Mouse (Mus musculus) naive thymus-derived CD4-positive, alpha-beta T cell, adult 2 months (primary cell): Measurements from ENCODE around the gene Cmas.

Experiments used
- DNase-seq: peaks from one replicate; pipeline ENCODE4 v3.0.0-alpha.2; 2011; ENCODE audit warnings: low read depth

Gene Cmas

DNA sequence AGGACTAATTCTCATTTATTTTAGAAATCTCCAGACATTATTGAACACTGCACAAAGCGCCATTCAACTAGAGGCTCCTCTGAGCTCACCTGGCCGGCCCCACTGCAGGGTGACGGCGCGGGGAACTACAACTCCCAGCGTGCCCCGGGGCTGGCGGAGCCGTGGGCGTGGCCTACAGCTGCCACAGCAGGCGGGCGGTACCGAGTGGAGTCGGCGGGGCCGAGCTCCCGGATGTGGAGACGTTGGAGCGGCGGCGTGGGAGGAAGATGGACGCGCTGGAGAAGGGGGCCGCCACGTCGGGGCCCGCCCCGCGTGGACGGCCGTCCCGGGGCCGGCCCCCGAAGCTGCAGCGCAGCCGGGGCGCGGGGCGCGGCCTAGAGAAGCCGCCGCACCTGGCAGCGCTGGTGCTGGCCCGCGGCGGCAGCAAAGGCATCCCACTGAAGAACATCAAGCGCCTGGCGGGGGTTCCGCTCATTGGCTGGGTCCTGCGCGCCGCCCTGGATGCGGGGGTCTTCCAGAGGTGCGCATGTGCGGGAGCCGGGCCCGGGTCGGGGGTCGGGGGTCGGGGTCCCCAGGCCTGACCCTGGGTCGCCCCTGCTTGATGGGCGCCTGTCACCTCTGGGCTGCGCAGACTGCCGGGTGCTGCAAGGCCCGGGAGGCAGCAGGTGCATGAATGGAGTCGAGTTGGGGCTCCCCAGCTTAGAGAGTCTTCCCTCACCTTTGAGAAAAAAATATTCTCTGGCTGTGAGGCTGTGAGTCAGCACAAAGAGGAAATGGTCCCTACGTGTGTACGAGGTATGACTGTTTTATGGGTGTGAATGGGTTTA is at the start of gene Cmas:
Gene Cmas, plus strand, starts transcription at position 180 of the 827 bp plus-strand sequence.
- peak; percentile 92 for DNase-seq

DNA sequence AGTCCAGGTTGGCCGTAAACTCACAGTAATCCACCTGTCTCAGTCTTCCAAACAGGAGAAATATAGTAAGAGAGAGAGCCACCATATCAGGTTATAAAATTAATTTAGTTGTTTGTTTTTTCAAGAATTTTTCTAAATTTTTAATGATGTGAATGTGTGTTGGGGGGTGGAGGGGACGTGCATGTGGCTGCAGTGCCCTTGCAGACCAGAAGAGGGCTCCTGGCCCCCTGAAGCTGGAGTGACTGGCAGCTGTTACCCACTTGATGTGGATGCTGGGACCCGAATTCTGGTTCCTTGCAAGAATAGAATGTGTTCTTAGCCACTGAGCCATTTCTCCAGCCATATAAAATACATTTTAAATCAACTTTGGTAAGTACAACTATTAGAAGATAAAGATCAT is 49.8 kb upstream of the Cmas start:
- DNase-seq, result peak; percentile 15

DNA sequence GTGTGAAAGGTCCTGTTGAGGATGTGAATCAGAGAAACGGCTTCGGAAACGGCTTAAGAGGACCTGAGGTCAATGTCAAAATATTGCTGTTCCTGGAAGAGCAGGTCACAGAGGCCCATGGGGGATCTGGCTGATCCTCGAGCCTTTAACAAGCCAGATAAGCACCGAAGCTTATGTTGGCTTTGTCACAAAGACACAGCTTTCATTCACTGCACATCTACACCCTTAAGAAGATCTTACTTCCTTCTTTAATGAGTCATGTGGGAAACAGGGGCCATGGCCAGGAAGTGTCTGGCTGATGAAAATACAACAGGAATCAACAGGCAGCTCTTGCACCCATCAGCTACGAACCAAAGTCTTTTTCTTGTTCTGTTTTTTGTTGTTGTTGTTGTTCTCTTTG is 48.1 kb upstream of the Cmas start:
- no peak for DNase-seq

DNA sequence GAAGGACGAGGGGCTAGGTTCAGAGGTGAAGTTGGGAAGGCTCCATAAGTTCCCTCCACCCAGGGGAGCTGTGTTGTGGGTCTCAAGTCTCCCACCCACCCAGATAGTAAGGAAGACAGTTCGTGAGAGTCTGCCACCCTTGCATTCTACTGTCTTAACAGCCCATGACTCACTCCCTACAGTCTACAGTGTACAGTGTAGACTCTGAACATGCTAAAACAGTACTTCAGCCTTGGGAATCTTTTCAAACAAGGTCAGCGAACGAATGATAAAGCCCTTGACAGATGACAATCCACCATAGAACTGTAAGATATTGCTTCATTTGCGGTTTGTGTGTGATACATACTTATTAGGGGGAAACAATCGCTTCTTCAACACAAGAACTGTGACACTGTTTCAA is 45.8 kb upstream of the Cmas start:
- DNase-seq, result no peak

DNA sequence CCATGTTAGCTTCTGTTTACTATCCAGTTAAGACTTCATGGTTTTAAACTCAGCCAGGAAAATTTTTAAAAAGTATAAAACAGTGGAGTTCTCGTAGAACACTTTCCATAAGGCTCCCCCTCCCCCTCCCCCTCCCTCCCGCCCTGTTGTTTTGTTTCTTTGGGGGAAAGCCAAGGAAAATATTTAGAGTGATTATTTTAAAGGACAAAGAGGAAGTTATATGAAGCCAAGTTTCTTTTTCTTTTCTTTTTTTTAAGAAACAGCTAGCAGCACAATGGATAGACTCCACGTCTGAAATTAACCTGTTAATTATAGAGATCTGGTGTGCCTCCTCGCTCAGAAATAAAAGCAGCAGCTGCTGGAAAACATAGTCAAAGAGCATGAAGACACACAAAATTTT is 45.4 kb upstream of the Cmas start:
- DNase-seq, result no peak

DNA sequence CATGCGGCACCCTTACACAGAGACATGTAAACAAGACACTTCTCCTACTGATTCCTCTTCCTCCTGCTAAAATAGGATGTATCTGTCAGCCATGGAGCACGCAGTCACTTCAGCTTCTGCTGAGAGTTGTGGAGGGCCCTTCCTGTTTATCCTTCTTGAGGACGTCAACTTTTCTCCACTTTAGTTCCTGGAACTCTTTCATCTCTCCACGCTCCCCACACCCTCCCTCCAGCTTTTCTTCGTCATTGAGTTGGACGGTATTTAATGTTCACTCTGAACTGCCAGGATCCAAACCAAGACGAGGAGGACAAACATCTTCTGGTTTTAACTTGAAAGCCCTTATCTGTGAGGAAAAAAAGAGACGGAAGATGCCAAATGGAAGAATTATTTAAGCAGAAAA is 41.5 kb upstream of the Cmas start:
- DNase-seq, result no peak

DNA sequence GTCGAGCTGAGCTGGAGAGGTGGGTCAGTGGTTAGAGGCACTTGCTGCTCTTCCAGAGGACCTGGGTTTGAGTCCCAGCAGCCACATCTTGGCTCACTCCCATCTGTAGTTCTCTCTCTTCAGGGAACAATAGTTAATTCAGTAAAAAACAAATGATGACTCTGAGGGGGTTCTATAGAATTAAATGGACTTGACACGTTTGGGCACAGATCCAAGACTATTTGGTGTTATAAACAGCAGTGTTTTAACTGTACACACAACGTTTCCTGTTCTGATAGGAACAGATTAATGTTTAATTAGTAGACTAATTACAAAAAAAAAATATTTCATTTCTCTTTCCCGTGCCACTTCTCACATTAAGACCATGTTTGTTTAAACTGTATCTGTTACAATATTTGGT is 39.3 kb upstream of the Cmas start:
- DNase-seq, result no peak

DNA sequence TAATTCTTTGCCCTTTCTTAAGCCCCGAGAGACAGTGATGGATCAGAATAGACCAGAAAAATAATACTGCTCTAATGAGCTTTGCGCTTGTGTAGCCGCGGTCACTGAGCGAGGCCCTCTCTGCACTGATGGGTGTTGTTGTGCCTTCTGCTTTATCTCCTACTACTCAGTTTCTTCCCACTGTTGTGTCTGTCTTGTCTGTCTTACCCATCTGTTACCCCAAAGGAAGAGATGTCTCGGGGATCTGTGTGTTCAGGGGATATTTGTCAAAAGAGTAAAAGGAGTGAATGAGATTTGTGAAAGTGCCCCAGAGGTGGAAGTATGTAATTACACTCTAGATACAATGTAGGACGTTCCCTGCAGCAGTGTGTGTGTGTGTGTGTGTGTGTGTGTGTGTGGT is 38.3 kb upstream of the Cmas start:
- no peak for DNase-seq

DNA sequence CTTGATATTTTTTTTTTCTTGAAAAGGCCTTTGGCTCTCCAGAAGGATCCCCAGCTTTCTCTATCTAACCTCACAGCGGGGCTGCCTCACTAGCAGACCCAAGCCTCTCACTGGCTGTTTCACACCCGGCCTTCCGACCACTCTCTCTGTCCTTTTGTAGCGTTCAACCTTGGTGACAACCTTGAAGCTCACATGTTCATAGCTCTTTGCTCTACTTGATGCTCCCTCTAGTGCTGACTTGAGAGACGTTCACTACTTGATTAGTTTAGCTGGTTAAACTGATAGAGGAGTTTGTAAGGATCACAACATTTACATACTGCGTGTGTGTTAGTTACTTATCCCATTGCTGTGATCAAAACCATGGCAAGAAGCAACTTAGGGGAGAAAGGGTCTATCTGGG is 35.8 kb upstream of the Cmas start:
- DNase-seq, result no peak

DNA sequence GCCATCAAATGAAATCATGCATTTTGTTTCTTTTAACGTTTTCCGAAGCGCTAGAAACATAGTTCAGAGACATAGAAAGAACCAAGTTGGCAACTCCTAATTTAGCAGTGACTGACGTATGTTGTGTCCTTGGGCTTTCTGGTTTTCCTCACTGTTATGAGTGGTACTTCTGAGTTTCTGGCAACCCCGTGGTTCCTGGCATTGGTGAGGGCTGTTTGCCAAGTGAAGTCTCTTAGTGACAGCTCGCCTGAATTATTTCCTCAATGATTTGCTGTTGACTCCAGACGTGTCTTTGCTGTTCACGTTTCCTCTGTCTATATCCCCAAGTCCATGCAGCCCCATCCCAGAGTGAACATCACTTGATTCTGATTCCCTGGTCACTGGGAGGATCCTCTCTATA is 34.8 kb upstream of the Cmas start:
- no peak for DNase-seq

DNA sequence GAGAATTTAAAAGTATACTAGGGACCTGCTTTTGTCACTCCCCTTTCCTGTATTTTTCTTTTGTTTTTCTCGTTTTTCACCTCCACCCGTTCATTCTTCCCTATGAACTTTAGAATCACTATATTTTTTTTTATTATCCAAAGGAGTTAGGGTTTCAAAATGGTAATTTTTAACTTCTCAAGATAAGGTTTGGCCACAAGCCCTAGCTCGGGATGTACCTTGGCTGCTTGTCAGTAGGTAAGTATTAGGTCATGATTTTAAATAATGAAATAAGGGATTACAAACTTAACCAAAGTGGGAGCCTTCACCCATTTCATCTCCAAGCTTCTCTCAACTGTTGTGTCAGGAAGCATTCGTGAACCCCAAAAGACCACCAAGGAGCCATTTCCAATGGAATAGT is 30.5 kb upstream of the Cmas start:
- DNase-seq, result no peak

DNA sequence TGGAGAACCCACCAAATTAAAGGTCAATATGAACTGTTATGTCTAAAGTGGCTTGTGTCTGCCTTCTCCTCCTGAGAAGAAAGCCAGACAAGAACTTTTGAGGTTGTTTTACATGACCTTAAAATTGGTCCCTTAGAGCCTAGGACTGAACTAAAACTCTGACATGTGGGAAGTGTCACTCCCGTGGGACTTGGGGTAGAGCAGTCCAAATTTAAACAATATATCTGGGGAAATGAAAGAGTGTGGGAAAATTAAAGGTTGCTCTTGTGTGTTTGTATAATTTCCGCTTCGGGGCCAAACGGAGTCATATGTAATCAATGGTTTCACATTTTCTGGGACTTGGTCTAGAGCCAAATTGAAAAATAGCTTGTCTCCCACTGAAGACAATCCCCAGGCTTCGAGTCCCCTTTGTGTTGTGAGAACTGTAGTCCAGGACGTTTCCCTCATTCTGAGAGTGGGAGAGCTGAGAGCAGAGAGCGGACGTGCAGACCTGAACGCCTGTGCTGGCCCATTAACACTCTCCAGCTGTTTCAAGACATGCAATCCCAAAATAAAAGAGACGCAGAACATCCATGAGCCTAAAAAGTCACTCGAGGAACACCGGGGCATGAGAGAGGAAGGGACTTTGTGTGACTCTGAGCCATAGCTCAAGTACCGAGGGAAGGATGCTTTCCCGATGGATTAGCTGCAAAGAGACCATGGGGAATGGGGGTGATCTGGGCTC is 23.8 kb upstream of the Cmas start:
- DNase-seq, result no peak

DNA sequence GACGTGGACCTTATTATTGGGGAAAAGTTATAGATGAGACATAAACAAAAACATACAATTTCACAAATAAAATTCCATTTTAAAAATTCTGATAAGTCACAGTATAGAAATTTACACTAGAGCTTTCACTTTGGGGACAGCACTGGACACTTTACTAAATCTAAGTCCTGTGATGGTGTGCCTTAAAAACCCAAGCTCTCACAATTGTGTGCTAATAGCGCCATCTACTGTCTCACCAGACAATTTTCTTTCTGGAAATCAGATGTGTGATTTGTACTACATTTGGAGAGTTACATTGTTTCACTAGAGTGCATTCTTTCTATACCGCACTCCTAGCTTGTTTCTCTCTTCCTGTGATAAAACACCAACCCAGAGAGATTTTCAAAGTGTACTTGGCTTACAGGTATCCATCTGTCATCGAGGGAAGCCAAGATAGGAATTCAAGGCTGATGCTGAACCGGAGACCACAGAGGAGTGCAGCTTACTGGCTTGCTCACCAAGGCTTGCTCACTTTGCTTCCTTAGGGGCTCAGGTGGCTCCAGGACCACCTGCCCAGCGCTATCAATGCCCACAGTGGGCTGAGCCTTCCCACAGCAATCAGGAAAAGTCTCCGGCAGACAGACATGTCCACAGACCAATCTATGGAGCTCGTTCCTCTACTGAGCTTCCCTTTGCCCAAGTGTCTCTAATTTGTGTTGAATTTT is 21.0 kb upstream of the Cmas start:
- peak; percentile 71 for DNase-seq

DNA sequence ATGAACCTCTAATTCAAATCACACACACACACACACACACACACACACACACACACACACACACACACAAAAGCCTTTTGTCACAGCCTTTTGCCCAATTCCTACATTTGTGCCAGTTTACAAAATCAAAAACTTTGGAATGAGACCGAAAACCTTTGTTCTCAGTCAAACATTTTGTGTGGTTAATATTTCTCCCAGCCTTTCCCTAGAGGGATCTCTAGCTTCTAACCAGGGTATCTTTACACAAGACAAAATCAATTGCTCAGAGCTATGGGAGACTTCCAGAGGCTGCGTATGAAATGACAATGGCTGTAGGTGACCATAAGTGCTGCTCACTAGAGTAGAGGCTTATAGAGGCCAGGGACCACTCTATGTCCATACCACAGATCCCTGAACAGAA is 18.3 kb upstream of the Cmas start:
- DNase-seq, result no peak

DNA sequence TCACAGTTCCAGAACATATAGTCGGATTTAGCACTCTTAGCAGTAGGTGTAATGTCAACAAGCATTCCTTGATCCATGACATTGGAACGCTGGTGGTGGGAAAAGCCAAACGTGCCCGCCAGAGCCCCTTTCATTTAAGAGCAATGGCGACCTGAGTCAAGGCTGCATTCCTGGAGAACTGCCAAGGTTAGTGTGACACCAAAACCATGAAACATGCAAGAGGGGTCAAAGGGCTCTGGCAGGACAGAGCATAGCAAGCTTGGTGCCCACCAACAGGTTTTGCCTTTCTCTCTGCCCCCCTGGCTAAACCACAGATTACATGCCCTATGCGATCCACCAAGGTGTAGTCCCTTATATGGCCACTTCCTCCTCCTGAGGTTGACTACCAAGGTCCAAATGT is 17.8 kb upstream of the Cmas start:
- DNase-seq, result no peak

DNA sequence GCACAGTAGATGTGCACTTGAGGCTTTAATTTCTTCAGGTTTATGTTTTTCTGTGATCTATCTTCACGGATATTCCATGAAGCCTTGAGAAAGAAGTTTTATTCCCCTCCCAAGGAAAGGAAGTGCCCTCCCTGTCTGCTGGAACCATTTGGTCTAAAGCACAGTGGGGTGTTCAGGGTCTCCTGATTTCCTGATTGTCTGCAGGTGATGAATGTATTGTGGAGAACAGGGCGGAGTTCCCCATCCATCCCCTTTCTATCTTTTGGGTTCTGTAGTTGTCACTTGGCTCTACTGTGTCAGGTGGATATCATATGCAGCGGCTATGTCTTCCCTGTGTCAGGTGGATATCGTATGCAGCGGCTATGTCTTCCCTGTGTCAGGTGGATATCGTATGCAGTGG is 14.7 kb upstream of the Cmas start:
- DNase-seq, result no peak

DNA sequence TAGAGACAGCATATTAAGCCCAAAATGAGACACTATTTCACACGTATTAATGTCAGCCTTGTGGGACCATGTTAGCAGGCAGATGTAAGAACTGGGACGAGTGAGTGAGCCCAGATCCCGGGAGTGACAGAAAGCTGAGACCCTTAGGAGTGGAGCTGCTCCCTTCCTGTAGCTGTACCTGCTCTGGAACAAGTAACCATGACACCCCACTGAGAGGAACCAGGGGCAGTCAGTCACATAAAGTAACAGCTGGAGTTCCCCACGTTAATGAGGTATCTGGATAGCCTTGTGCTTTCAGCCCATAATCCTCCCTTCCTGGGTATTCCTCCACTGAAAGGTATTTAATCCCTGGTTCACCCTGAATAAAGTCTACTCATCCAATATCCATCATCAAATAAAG is 13.3 kb upstream of the Cmas start:
- no peak for DNase-seq

DNA sequence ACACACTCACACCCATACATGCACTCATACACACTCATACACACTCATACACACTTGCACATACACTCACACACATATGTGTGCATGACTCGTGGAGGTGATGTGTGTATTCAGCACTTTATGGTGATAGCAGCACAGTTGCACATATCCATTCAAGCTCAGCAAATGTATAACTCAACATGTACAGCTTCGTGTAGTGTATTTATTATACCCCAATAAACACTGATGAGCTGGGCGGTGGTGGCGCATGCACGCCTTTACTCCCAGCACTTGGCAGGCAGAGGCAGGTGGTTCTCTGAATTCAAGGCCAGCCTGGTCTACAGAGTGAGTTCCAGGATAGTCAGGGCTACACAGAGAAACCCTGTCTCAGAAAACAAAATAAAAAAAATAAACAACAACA is 11.0 kb upstream of the Cmas start:
- no peak for DNase-seq

DNA sequence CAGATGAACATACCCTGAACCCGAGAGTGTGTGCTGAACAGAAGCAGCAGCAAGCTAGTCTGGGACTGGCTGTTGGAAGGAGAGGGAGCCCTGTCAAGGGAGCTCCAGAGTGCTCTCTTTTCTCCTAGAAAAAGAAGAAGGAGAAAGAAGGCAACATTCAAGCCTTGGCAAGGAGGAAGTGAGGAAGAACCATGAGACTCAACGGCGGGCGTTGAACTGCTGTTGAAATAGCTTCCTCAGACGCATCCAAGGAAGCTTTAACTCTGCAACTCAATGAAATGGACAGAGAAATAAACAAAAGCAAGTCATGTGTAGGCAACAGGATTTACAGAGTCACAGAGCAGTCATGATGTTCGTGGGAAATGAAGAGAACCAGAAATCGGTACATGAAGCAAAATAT is 9.7 kb upstream of the Cmas start:
- DNase-seq, result no peak

DNA sequence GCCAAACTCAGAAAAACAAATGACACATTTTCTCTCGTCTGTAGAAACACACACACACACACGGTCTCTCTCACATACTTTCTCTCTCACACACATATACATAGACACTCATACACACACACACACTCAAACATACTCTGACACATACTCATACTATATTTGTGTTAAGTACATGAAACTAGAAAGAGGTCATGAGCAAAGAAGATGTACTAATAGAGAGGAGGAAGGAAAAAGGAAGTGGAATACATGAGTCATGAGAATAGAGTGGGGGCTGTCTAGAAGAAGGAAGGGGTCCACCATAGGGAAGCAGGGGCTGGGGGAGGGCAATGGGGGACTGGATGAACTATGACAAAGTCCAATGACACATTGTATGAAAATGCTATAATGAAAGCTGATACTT is 9.3 kb upstream of the Cmas start:
- no peak for DNase-seq

DNA sequence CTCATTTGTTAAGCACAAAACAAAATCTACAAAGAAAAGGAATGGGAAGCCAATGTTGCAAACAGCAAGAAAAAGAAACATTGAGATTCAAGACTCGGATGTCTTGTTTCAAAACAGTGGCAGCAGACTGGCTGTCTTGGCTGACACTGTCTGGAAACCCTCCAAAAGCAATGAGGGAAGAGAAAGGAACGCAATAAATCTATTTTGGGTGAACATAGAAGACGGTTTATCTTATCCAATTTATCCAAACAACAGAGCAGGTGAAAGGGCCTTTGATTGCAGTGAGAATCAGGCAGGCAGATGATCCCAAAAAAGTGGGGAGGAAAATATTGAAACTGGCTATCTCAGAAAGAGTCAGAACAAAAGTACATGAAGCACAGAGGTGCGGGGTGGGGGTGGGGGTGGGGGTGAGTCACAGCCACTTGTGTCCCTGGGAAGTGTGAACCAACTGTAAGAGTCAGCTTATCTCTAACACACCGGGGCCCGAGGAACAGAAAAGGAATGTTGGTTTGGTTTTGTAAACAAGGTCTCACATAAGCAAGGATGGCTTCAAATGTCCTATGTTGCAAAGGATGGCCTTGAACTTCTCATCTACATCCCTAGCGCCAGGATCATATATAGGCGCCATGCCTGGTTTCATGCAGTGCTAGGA is 8.3 kb upstream of the Cmas start:
- no peak for DNase-seq

DNA sequence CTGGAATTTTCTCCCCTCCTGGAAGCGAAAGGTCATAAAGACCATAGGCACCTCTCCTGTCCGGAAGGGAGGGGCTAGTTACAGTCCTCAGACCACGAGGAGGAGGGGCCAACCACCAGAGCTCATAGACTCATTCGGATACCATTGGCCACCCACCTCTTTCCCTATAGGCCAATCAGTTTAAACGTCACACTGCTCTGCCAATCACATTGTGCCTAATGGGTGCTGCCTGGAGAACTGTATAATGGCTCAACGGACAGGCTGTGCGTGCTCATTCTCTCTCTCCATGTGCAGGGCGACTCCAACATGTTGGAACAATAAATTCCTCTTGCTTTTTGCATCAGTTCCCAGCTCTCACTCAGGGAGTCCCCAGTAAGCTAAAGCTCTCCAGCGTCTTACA is 5.1 kb upstream of the Cmas start:
- DNase-seq, result no peak
